Mouse (Mus musculus): Measurements from ENCODE around the gene Cacnb3. TPM values are rescaled to one million over a fixed set of nuclear protein-coding genes. Genes with fewer than 3 reads are reported as not detected.
A peak's percentile ranks its signal among the peaks of the same experiment; 100 is the strongest.

The Cacnb3 gene
- polyA plus RNA-seq, 1 experiment, result 0.88 TPM

- no peaks in the 10 kb centered on the region for H3K4me1 ChIP-seq (ENCODE audit: control insufficient read depth, insufficient read depth, low read length)
- no peak overlapping the region for H3K27ac ChIP-seq (ENCODE audit: insufficient read depth, low read depth, low read length)
- no peak overlapping the region for H3K4me3 ChIP-seq (ENCODE audit: insufficient read depth, low read length)
- TF ChIP-seq CTCF (IDR thresholded peaks at IDR 0.05; ENCODE audit: low read depth, low read length), result no peak
- no peak for TF ChIP-seq POLR2A (IDR thresholded peaks at IDR 0.05; ENCODE audit: borderline replicate concordance, low read depth, low read length)
Observed at GRCm38 (mm10) chr15:98647308-98647707, 16.7 kb downstream of the Cacnb3 start.

GRCm38 (mm10) chr15:98648071-98648470, 17.4 kb downstream of the Cacnb3 start:
- no peak for TF ChIP-seq POLR2A (IDR thresholded peaks at IDR 0.05; ENCODE audit: borderline replicate concordance, low read depth, low read length)
- TF ChIP-seq CTCF (IDR thresholded peaks at IDR 0.05; ENCODE audit: low read depth, low read length), result no peak
- H3K27ac ChIP-seq (ENCODE audit: insufficient read depth, low read depth, low read length), result no peak overlapping the region
- H3K4me1 ChIP-seq (ENCODE audit: control insufficient read depth, insufficient read depth, low read length), result no peaks in the 10 kb centered on the region
- H3K4me3 ChIP-seq (ENCODE audit: insufficient read depth, low read length), result no peak overlapping the region

- no peak for TF ChIP-seq CTCF (IDR thresholded peaks at IDR 0.05; ENCODE audit: low read depth, low read length)
- TF ChIP-seq POLR2A (IDR thresholded peaks at IDR 0.05; ENCODE audit: borderline replicate concordance, low read depth, low read length), result no peak
- H3K4me3 ChIP-seq (ENCODE audit: insufficient read depth, low read length), result no peak overlapping the region
- H3K27ac ChIP-seq (ENCODE audit: insufficient read depth, low read depth, low read length), result no peak overlapping the region
- no peaks in the 10 kb centered on the region for H3K4me1 ChIP-seq (ENCODE audit: control insufficient read depth, insufficient read depth, low read length)
Observed at GRCm38 (mm10) chr15:98651431-98651830, 20.8 kb downstream of the Cacnb3 start.

GRCm38 (mm10) chr15:98652174-98652573, 21.5 kb downstream of the Cacnb3 start:
- no peak overlapping the region for H3K27ac ChIP-seq (ENCODE audit: insufficient read depth, low read depth, low read length)
- H3K4me3 ChIP-seq (ENCODE audit: insufficient read depth, low read length), result no peak overlapping the region
- no peaks in the 10 kb centered on the region for H3K4me1 ChIP-seq (ENCODE audit: control insufficient read depth, insufficient read depth, low read length)
- TF ChIP-seq CTCF (IDR thresholded peaks at IDR 0.05; ENCODE audit: low read depth, low read length) (no peak), POLR2A (IDR thresholded peaks at IDR 0.05; ENCODE audit: borderline replicate concordance, low read depth, low read length) (no peak)

GRCm38 (mm10) chr15:98656982-98657751, 26.5 kb downstream of the Cacnb3 start:
- TF ChIP-seq CTCF (IDR thresholded peaks at IDR 0.05; ENCODE audit: low read depth, low read length) (no peak), POLR2A (IDR thresholded peaks at IDR 0.05; ENCODE audit: borderline replicate concordance, low read depth, low read length) (no peak)
- Histone ChIP-seq H3K27ac (ENCODE audit: insufficient read depth, low read depth, low read length) (no peak overlapping the region), H3K4me1 (ENCODE audit: control insufficient read depth, insufficient read depth, low read length) (peaks cover 5% of the 10 kb centered on the region), H3K4me3 (ENCODE audit: insufficient read depth, low read length) (no peak overlapping the region)

GRCm38 (mm10) chr15:98662198-98662566, 31.5 kb downstream of the Cacnb3 start:
- TF ChIP-seq CTCF (IDR thresholded peaks at IDR 0.05; ENCODE audit: low read depth, low read length), result no peak
- TF ChIP-seq POLR2A (IDR thresholded peaks at IDR 0.05; ENCODE audit: borderline replicate concordance, low read depth, low read length), result no peak
- H3K27ac ChIP-seq (ENCODE audit: insufficient read depth, low read depth, low read length), result peak overlapping the region; percentile 88
- H3K4me3 ChIP-seq (ENCODE audit: insufficient read depth, low read length), result peak overlapping the region; percentile 88
- H3K4me1 ChIP-seq (ENCODE audit: control insufficient read depth, insufficient read depth, low read length), result peaks cover 10% of the 10 kb centered on the region

- Histone ChIP-seq H3K4me3 (ENCODE audit: insufficient read depth, low read length) (peak within 1 kb of the TSS; percentile 88), H3K4me1 (ENCODE audit: control insufficient read depth, insufficient read depth, low read length) (peaks cover 10% of the 10 kb centered on the region), H3K27ac (ENCODE audit: insufficient read depth, low read depth, low read length) (peak within 1 kb of the TSS; percentile 88)
- TF ChIP-seq CTCF (IDR thresholded peaks at IDR 0.05; ENCODE audit: low read depth, low read length) (no peak), POLR2A (IDR thresholded peaks at IDR 0.05; ENCODE audit: borderline replicate concordance, low read depth, low read length) (0 out of 2 replicates have a peak, but pooled peaks have one; percentile 61)
Observed at GRCm38 (mm10) chr15:98662567-98663545, 32.2 kb downstream of the Cacnb3 start, which contains the start of gene Ddx23. TSS of gene Ddx23 (minus strand) at chr15:98662894.

- H3K27ac ChIP-seq (ENCODE audit: insufficient read depth, low read depth, low read length), result no peak overlapping the region
- peaks cover 10% of the 10 kb centered on the region for H3K4me1 ChIP-seq (ENCODE audit: control insufficient read depth, insufficient read depth, low read length)
- H3K4me3 ChIP-seq (ENCODE audit: insufficient read depth, low read length), result no peak overlapping the region
- TF ChIP-seq CTCF (IDR thresholded peaks at IDR 0.05; ENCODE audit: low read depth, low read length) (no peak), POLR2A (IDR thresholded peaks at IDR 0.05; ENCODE audit: borderline replicate concordance, low read depth, low read length) (no peak)
Observed at GRCm38 (mm10) chr15:98664042-98664907, 33.6 kb downstream of the Cacnb3 start.

GRCm38 (mm10) chr15:98672592-98672991, 42.0 kb downstream of the Cacnb3 start:
- no peak for TF ChIP-seq CTCF (IDR thresholded peaks at IDR 0.05; ENCODE audit: low read depth, low read length)
- no peak overlapping the region for H3K4me3 ChIP-seq (ENCODE audit: insufficient read depth, low read length)
- 0 out of 2 replicates have a peak overlapping the region, but pooled peaks have one; percentile 32 for H3K27ac ChIP-seq (ENCODE audit: insufficient read depth, low read depth, low read length)
- H3K4me1 ChIP-seq (ENCODE audit: control insufficient read depth, insufficient read depth, low read length), result peaks cover 18% of the 10 kb centered on the region
